Comparison of ENCODE assay signal across 8 mouse cellular contexts in the genomic region with DNA sequence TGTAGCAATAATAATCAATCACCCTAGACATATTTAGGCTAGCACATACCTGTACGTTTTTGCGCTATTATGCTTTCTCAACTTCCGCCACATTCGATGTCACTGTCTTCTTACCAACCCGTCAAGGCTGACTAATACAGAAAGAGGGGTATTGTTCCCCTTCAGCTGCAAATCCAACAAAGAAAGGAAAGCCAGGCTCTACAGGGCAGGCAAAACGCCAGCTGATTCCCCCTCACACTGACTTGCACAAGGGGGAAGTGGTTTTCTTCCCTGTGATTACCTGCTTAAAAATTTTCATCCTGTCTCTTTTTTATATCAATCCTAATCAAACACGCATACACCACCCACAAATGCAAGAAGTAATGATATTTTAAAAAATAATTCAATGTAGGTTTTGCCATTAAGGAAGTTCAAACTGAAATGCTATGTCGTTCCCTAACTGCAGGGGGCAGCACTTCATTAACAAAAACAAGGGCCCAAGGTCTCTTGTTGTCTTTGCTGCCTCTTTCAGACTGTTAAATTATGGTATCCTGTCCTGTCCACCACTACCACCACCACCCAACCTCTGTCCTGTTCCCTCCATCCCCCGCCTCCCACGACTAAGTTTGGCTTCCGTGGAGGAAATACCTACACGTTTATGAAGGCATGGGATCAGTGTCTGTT.
DNase-seq lines count a peak whose midpoint lies in the region; ATAC-seq lines count a peak whose summit lies in the region.

No protein-coding gene starts in this region.

- intact Hi-C loops in heart, postnatal 10 days (cut with DNase I), result loop anchor here (1.0 to 10.0 kb wide), 3 partner anchors 390 to 650 kb away; no protein-coding TSS in a partner anchor

- DNase-seq in CD4-positive helper T cell, adult 2 months (ENCODE audit: low read depth, low spot score), result peak; percentile 6
- peak; percentile 51 for DNase-seq in R1 (ENCODE audit: low read depth, low spot score)
- peak; percentile 52 to 77 for DNase-seq in heart, postnatal 10 days
- peak; percentile 45 for DNase-seq in layer of hippocampus, adult 11-12 months (ENCODE audit: low spot score)
- DNase-seq in lung, postnatal 10 days, result peak; percentile 76
- DNase-seq in right cerebral cortex, postnatal 25 days, result peak; percentile 22
- no peak for DNase-seq in spleen, postnatal 14 days (ENCODE audit: low spot score in 2 of 2)

- ATAC-seq in common myeloid progenitor, adult 5-6 weeks (replicated peaks; ENCODE audit: low read depth, poor library complexity, severe bottlenecking), result peak; percentile 91

Comparison
In these comparisons a context has a peak if more than half of its experiments do, and no peak if none do; other contexts are left out.
1. DNase-seq: peak in CD4-positive helper T cell, adult 2 months (single experiment), R1 (single experiment), heart, postnatal 10 days (2 of 2), layer of hippocampus, adult 11-12 months (single experiment), lung, postnatal 10 days (single experiment) and right cerebral cortex, postnatal 25 days (single experiment); none in spleen, postnatal 14 days (0 of 2).